Mouse (Mus musculus) layer of hippocampus, postnatal 36 days (tissue): ENCODE data around the gene Adarb2. TPM values are rescaled to one million over a fixed set of nuclear protein-coding genes. Genes with fewer than 3 reads are reported as not detected.

ENCODE experiments used
- DNase-seq, 2 experiments: peaks; one replicate each; pipeline ENCODE4 v3.0.0; 2022
- total RNA-seq, 2 experiments: library from RNA; stranded (reverse); gene quantifications; 2 replicates each; pipeline ENCODE4 v1.2.3; 2021

The Adarb2 gene
- total RNA-seq, 2 experiments from 2014 or later, result 39.9 to 43.0 TPM

- no peak for DNase-seq
Observed at GRCm38 (mm10) chr13:8369868-8370387, 167.3 kb downstream of the Adarb2 start.

GRCm38 (mm10) chr13:8388541-8388940, 185.9 kb downstream of the Adarb2 start:
- DNase-seq, result peak; percentile 37 to 42

GRCm38 (mm10) chr13:8400265-8401041, 197.8 kb downstream of the Adarb2 start:
- no peak for DNase-seq

GRCm38 (mm10) chr13:8402324-8402873, 199.7 kb downstream of the Adarb2 start:
- DNase-seq, result no peak

- DNase-seq, result peak; percentile 71 to 76
Observed at GRCm38 (mm10) chr13:8406020-8406419, 203.4 kb downstream of the Adarb2 start.

GRCm38 (mm10) chr13:8410353-8411318, 208.0 kb downstream of the Adarb2 start:
- DNase-seq, result no peak

GRCm38 (mm10) chr13:8424019-8424719, 221.5 kb downstream of the Adarb2 start:
- DNase-seq, result no peak

- no peak for DNase-seq
Observed at GRCm38 (mm10) chr13:8439188-8439835, 236.6 kb downstream of the Adarb2 start.

- DNase-seq, result no peak
Observed at GRCm38 (mm10) chr13:8445415-8445814, 242.7 kb downstream of the Adarb2 start.

- no peak for DNase-seq
Observed at GRCm38 (mm10) chr13:8448192-8448879, 245.7 kb downstream of the Adarb2 start.

GRCm38 (mm10) chr13:8451581-8451980, 248.9 kb downstream of the Adarb2 start:
- DNase-seq, result no peak

- no peak for DNase-seq
Observed at GRCm38 (mm10) chr13:8456886-8457285, 254.2 kb downstream of the Adarb2 start.

- no peak for DNase-seq
Observed at GRCm38 (mm10) chr13:8457831-8458230, 255.2 kb downstream of the Adarb2 start.

GRCm38 (mm10) chr13:8467591-8468366, 265.1 kb downstream of the Adarb2 start:
- no peak for DNase-seq

GRCm38 (mm10) chr13:8476237-8476636, 273.6 kb downstream of the Adarb2 start:
- DNase-seq, result no peak

- DNase-seq, result no peak
Observed at GRCm38 (mm10) chr13:8478731-8479130, 276.1 kb downstream of the Adarb2 start.

GRCm38 (mm10) chr13:8479970-8480369, 277.3 kb downstream of the Adarb2 start:
- no peak for DNase-seq

GRCm38 (mm10) chr13:8481347-8481746, 278.7 kb downstream of the Adarb2 start:
- DNase-seq, result no peak

- no peak for DNase-seq
Observed at GRCm38 (mm10) chr13:8484592-8485272, 282.1 kb downstream of the Adarb2 start.
